Mouse (Mus musculus) embryo, embryonic 11.5 days (tissue): ENCODE results near the gene Olfr105-ps.

Experiments
- DNase-seq: peaks from one replicate; pipeline ENCODE4 v3.0.0-alpha.2; 2012; ENCODE audit warnings: low read depth, low spot score

Gene Olfr105-ps

DNA sequence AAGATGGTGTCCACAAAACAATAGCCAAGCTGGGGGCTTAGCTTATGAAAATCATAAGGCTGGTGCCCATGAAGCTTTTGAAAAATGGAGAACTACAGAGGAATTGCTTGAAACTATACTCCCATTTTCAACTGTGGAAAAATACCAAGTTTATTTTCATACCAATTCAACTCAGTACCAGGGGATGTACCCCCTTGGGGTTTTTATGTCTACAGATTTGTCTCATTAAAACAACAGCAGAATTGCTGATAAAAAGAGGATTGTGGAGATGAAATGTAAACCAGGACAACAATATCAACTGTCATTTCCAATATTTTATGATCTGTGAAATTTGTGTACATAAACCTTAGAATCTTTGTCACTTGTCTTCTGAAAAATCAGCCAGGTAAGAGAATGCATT lies at the start of gene Olfr105-ps:
TSS of gene Olfr105-ps (plus strand) at position 301 of the 400 bp plus-strand sequence.
- no peak for DNase-seq

GRCm38 (mm10) chr17:37339598-37339997 lies 39.2 kb upstream of the Olfr105-ps start, which contains the start of gene Olfr103:
Olfr103 (minus strand) TSS chr17:37339698.
- DNase-seq, result no peak

- no peak for DNase-seq
Measured at GRCm38 (mm10) chr17:37359282-37359681, 19.6 kb upstream of the Olfr105-ps start, which contains the start of gene Olfr104-ps. Olfr104-ps (plus strand) TSS chr17:37359582.

- no peak for DNase-seq
Measured at GRCm38 (mm10) chr17:37390093-37390492, 11.3 kb downstream of the Olfr105-ps start, which contains the start of gene Olfr106-ps. Olfr106-ps (plus strand) TSS chr17:37390393.

DNA sequence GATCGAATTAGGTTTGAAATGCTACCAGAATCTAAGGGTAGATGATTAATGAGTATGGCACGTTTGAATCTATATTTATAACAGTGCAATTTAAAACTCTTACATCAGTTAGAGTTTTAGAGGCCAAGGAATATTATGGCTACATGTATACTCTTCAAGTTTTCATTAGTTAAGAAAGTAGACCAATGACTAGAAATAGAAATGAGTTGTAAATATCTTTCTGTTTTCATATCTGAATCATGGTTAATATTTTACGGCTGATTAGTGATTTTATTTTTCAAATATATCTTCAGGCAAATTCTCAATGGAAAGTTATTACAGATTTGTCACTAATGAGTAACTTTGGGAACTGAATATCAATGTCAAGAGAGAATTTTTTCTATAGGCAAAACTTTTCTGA lies 20.1 kb downstream of the Olfr105-ps start, which contains the start of gene Olfr107:
TSS of gene Olfr107 (plus strand) at position 301 of the 400 bp plus-strand sequence.
- no peak for DNase-seq

- no peak for DNase-seq
Measured at GRCm38 (mm10) chr17:37413380-37413779, 34.5 kb downstream of the Olfr105-ps start.
